Mouse (Mus musculus) layer of hippocampus, postnatal 36 days (tissue): Measurements from ENCODE around the gene Cep128. TPM values are rescaled to one million over a fixed set of nuclear protein-coding genes. Genes with fewer than 3 reads are reported as not detected.

Experiments used
- DNase-seq, 2 experiments: peaks; one replicate each; pipeline ENCODE4 v3.0.0; 2022
- total RNA-seq, 2 experiments: library from RNA; stranded (reverse); gene quantifications; 2 replicates each; pipeline ENCODE4 v1.2.3; 2021

Cep128 gene
- total RNA-seq, 2 experiments from 2014 or later: 5.8 to 6.9 TPM

DNA sequence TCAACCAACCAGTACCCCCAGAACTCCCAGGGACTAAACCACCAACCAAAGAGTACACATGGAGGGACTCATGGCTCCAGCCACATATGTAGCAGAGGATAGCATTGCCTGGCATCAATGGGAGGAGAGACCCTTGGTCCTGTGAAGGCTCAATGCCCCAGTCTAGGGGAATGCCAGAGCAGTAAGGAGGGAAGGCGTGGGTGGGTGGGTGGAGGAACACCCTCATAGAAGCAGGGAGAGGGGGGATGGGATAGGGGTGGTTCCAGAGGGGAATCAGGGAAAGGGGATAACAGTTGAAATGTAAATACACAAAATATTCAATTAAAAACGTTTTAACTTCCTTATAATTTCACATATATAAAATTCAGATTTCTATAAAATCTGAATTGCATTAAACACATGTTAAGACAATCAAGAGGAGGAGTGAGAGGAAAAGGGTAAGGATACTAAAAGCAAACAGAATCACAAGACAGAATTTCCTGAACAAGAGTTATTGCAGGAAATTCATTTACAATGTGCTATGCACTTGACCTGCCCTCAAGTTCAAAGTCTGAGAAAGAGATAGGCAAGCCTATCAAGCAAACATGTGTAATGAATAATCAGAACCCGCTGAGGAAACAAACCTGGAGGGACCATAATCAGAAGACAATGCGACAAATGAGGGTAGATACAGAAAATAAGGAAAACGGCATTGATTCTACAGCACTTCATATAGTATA is 207.2 kb downstream of the Cep128 start:
- DNase-seq: no peak

DNA sequence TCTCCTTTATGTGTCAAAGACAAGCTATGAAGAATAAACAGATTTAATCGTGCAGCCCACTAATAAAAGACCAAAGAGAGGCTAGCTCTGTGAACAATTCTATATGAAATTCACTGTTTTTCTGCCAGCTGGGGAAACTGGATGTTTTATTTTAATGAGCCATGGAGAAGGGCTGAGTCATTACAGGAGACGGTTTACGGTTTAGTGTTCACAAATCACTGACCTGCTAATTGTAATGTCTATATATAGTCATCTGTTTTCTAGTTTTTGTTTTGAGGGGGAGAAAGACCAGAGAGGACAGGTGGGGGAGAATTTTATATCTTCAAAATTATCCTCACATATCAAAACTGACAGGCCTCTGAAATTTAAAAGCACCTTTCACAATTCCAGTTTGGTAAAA is 212.6 kb downstream of the Cep128 start:
- no peak for DNase-seq

DNA sequence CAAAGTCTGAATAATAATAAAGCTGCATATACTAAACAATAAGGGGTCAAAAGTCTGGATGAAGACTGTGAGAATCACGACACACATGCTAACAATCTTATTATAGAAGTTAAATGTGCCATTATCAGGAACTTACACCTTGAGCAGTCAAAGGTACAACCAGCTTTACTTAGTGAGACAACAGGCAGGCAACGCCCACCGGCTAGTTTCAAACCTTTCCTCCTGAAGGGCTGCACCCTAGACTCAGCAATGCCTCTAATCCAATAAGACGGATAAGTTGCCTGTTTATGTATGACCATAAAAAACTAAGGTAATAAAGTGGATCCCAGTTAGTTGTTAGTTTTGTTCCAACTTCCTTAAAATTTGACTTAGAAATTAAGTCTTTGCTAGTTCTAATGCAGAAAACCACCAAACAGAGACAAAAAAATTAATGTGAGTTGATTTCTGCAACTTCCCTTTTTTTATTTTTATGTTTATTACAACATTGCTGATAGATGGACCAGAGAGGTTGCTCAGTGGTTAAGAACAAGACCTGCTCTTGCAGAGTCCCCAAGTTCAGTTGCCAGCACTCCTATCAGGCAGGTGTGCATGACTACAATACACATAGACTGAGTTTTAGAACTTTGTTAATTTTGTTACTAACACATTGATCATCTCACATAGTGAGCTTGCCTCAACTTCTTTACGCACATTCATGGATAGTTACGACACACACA is 223.0 kb downstream of the Cep128 start:
- no peak for DNase-seq

DNA sequence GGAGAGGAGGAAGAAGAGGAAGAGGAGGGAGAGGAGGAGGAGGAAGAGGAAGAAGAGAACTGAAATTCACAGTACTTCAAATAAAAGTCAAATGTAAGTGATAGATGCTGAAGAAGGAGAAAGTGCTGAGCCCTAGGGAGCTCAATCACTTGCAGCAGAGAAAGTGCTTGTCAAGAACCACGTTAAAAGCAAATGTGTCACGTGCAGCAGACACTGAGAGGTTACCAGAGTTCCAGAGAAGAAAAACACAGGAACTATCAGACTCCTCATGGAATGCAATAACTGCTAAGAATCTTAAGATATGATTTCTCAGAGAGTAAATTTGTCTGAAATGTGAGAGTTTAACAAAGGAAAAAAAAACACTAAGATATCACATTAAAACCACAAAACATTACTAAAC is 225.7 kb downstream of the Cep128 start:
- no peak for DNase-seq

DNA sequence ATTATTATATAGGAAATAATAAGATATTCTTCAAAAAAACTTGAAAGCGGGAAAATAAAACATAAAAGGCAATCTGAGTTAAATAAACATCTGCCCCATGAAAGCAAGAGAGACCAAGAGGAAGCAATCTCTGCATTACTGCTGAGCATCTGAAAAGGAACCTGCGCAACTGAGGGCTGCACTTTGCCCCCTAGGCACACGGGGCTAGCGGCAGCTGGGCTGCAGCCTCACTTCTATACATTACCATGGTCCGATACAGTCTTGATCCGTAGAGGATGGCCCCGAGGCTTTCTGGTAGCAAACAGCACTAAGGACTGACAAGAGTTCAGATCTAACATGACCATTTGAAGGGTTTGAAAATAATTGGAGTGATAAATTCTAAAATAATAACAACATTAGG is 230.2 kb downstream of the Cep128 start:
- no peak for DNase-seq

DNA sequence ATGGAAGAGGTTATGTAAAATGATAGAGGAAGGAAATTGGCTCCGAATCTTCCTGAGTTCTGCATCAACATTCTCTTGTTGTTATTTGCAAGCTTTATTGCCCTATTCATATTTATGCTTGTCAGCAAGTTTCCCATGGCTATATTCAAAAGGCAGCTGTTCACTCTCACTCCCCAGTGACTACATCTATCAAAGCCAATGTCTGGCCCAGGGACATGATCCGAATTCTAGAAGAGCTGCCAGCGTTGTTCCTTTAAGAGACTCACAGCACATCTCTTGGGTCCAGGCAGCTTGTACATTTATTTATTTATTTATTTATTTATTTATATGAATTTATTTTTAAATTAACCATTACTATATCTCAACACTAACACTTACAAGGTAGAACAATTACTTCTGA is 235.1 kb downstream of the Cep128 start:
- DNase-seq: no peak

DNA sequence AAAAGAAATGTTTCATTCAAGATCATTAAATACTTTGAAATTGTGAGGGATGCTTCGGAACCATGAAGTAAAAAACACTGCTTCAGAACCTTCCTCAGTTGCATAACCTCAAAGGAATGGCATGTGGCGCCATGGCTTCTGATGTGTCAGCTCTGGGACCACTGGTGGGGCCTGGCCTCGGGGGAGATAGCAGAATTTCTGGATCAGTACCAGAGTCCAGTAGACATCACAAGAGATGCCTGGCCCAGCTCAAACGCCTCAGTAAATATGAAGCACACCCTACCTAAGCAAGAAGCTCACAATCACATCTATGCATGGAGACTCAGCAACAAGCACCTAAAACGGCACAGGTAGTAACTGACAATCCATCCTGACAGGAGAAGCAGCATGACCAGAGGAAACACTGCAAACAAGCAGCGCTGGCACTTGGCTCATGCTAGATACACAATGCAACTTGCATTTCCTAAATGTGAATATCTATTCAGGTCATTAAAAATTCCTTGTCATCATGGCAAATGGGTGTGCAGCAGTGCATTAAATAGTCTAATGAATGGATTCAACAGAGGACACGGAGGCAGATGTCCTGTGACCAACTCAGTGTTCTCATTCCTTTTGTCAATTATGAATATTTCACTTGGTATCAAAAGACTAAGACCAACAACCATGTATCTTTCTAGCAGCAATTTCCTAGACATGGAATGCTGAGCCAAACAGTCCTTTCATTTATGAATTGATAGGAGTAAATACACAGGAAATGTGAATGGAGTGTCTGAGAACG is 249.3 kb downstream of the Cep128 start:
- no peak for DNase-seq

DNA sequence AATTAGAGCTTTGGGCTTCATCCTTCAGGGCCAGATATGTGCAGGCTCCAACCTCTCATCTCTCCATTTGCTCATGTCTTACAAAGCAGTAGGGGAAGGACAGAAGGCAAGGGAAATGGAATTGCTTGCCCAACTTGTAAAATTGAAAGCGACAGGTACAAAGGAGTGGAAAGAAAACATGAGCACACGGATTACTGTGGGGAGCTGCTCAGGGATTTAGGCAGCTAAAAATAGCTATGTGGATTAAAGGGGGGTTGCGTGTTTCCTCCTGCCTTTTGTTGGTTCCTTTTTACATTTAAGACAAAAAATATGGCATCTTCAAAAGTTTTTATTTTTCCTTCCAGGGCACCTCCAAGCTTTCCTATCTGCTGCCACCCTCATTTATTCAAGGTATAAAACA is 269.2 kb downstream of the Cep128 start:
- no peak for DNase-seq

DNA sequence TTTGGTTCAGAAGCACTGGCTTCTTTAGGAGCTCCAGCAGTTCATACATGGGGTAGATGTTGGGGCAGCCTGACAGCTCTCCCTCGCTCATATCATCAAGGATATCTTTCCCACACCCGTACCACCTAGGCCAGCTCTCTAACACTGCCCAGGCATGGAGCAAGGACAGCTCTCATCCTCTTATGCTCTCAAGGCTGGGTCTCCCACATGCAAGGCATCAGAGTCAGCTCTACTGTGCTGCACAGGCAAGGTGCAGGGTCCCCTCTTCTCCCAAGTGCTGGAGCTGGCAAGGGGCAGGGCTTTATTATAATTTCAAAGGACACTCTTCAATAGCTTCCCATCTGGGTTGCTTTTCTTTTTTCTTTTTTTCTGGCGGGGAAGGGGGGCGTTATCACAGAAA is 280.9 kb downstream of the Cep128 start:
- DNase-seq: no peak

DNA sequence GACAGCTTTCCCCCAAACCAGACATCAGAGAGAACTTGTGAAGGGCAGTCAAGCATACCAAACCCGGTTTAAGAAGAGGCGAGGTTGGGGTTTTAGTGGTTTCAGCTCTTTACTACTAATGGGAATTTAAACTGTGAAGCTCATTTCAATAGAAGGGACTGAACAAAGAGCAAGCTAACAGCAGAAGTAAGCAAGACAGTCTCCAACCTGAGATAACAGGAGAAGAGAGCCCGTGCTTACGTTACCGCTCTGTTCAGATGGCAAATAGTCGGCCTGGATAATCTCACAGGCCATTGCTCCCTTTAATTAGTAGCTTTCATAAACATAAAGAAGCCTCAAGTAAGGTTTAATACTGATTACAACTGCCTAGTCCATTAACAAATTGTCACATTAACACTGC is 286.3 kb downstream of the Cep128 start:
- no peak for DNase-seq

DNA sequence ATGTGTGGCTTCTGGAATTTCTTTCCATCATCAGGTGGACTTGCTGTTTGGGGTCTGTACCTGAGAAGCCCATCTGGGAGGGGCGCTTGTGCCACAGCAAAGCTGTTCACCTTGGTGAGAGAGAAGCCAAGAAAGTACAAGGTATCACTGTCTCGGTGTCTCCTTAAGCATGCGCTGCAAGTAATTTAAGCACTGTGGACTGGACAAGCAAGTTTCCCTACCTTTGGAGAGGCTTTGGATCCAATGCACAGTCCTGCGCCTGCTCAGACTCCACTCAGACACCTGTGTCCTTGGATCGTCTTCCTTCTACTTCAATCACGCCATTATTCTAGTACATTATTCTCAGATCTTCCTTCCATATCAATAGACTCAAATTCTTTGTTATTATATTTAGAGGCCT is 288.0 kb downstream of the Cep128 start:
- no peak for DNase-seq

DNA sequence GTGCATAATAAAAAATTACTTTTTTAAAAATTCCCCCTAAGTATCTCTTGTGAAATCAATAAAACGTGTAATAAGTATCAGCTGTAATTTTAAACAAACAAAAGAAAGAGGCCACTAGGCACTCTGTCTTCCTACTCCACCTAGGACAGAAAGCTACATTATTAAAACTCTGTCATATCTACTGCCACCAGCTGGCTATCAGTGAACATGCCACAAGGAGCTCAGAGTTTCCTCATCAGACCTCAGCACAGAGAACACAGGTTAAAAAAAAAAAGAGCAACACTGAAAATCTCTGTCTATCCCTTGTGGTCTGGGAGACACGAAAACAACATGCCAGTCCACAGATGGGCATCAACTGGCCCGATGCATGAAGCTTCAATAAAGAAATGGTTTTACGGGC is 295.9 kb downstream of the Cep128 start:
- no peak for DNase-seq

DNA sequence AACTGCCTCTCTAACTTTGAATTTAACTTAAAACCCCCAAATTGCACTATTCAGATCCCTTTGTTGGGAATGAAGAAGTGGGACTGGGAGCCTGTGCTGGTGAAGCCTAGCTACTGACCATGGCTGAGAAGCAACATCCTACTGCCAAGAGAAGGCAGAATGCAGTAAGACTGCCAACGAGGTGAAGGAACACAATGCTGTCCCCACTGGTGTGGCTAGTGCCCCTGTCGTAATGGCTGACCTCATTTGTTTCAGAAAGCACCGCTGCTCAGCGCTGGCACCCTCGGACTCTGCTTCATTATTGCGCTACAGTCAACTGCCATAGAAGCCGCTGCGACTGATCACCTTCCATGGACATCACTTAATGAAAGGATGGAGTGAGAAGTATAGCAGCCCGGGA is 298.2 kb downstream of the Cep128 start:
- peak in 1 of 2 experiments; percentile 8 for DNase-seq

DNA sequence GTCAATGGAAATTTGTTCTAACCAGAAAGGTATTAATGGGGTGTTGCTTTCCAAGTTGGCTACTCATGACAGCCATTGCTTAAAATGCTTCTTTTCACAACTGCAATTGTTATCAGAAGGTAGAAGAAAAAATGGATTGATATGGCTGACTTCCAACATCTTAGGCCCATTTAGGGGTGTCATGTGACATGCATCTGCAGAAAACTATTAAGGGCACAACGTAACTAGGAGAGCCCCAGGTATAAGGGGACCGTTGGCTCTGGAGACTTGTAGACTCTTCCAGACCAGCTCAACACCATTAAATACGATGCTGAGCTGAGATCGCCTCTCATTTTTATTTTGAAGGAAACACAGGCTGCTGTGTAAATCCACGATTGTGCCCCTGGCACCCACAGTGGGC is 308.6 kb downstream of the Cep128 start:
- DNase-seq: no peak

DNA sequence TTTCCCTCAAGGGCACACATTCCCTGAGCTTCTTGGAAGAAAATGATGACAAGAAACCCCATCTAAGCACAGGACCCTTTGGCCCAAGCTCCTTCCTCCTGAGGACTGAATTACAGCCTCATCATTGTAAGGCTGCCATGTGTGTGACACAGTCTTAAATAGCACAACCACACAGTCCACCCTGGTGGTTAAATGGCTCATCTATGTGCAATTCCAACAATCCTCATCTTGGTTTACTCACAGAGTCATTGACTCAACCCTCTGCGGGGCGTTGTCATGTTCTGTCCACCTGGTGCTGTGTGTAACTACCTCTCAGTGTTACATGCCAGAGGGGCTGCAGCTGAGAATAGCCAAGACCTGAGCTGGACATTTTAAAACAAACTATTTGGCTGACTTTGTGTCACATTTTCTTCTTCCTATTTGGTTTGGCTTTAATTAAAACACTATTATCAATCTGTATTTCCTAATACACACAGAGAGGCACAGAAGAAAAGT is 313.6 kb downstream of the Cep128 start:
- no peak for DNase-seq

DNA sequence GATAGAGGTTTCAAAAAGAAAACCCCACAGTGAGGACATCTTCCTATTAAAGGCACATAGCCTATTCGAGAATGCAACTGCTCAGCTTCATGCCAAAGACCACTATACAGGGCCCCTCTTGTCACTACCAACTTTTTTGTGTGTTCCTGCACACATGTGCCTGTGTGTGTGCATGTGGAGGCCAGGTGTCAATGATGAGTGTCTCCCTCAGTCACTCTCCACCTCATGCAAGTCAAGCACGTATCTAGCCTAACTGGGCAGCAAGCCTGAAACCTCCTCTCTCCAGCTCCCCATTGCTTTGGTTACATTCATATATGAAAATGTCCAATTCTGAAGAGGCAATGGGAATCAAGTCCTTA is 317.1 kb downstream of the Cep128 start:
- no peak for DNase-seq

DNA sequence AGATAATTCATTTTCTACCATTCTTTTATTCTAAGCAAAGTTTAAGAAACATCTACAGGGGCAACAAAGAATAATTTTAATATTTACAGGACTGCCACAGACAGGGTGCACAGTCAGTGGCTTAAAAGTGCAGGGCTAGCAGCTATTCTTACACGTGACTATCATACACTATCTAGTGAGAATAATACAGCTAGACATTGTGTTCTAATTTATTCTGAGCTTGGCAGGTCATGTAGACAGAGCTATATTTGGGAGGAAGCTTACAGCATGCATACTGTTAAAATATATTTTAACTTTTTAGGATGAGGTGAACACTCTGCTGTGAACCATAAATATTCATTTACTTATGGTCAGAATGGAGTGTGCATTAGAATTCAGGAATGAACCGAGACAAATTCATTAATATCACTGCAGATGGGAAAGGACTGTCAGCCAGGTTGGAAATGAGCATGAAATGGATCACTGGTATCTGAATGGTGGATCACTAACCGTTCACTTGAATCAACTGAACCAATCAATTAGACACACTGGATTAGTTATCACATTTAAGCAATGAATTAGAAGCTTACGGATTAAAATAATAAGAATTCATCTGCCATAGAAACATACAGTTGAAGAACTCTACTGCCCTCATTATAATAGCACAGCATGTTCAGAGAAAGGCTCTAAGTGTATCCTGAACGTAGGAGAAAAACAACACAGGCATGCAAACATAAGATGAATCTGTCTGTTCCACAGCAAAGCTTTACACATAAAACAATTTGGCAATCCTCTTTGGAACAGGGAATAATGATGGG is 317.7 kb downstream of the Cep128 start:
- no peak for DNase-seq

DNA sequence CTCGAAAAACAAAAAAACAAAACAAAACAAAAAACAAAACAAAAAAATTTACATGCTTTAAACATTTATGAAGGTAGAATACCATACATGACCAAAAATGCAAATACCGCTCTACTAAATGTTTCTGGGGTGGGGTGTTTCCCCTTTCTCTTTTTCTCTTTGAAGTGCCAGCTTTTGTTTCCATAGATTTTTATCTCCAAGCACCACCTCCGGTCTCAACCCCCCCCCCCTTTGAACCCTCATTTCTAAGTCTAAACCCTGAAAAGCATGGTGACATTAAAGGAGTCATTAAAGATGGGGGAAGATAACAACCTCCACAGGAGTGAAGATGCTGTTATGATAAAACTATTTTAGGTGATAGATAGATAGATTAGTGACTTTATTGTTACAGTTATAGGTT is 318.8 kb downstream of the Cep128 start:
- no peak for DNase-seq

DNA sequence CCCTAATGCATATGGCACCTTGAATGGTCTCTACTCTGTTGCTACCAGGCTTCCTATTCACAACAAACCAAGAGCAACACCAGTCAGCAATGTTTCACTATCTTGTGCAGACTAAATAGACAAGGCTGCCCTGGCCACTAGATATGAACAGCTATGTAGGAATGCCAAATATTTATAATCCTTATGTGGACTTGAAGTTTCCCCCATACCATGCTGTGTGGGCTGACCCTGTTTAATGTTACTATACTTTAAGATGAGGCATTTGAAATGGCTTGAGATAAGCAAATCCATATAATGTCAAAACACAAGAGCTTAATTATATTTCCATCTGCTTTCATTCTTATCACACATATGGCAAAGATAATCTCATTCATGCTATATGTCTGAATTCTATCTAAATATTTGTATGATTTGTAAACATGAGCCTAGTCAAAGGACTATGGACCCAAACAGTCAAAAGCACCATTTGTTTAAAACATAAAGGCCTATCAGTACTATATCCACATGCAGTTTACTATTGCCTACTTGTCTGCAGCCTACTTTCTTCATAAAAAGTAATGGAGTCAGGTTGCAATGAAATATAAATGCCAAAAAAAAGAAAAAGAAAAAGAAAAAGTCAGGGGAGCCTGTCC is 319.7 kb downstream of the Cep128 start:
- DNase-seq: no peak

DNA sequence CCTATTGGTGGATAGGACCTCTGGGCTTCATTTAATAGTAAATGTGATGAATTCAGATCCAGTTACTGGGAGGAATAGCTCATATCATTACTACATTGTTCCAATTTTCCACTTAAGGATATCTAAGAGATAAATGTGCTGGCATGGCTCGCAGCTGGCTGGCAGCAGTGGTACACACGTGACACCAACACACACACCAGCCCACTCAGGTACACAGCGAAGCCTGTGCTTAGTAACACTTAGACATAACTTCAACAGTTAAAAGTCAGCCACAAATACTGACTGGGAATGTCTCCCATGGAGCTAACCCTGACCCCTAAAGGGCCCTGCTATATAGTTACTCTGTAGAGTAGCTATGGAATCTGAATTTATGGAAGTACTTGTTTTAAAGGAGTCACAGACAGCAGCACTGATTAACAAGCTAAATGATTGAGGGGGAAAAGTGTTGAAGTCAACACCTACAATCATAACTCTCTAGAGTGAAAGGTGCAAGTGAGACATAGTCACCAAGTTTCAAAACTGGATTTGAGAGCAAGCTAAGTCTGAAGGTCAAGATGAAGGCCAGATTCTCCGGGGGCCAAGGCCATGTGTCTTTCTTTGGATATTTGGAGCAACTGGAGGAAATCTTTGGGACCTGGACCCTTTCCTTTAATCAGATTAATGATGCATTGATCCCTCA is 320.7 kb downstream of the Cep128 start:
- DNase-seq: no peak

DNA sequence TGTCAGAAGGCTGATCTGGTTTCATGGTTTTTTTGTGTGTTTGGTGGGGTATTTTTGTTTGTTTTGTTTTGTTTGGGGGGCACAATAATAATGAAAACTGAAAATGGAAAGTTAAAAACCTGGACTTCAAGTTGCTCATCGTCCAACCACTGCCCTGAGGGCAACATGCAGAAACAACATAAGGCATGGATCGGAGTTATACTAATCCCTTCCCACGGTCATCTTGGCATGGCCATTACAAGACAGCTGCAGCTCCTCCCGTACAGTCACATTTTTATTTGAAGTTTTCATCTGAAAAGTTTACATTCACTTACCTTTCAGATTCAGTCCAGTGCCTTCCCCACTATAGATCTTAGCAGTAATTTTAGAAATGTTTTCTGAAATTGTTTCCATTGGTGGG is 321.5 kb downstream of the Cep128 start:
- DNase-seq: no peak
